Mouse (Mus musculus): ENCODE data around the gene Dirc2. TPM values are rescaled to one million over a fixed set of nuclear protein-coding genes. Genes with fewer than 3 reads are reported as not detected.

The Dirc2 gene
- polyA plus RNA-seq, 1 experiment from 2014 or later: 12.0 TPM

DNA sequence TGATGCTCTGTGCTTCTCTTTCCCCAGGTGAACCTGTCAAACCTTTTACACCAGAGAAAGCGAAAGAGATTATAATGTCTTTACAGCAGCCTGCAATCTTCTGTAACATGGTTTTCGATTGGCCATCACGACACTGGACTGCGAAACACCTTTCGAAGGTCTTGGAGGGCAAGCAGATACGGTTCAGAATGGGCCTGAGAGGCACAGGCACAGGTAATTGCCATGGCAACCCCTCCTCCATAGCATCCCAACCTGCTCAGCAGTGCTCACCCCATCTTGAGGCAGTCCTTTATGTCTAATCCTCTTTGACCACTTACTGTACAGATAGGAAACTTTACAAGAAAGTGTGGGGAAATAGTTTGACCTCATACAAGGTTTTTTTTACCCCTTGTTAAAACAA, 18.0 kb upstream of the Dirc2 start:
- no peaks in the 10 kb centered on the region for H3K27me3 ChIP-seq (replicated peaks)
- no peak overlapping the region for H3K4me2 ChIP-seq (replicated peaks)
- no peaks in the 10 kb centered on the region for H3K9me3 ChIP-seq
- H3K27ac ChIP-seq: no peak overlapping the region
- H3K4me3 ChIP-seq (replicated peaks): no peak overlapping the region
- H3K4me1 ChIP-seq (replicated peaks): no peaks in the 10 kb centered on the region; the same call in 1 of the 2 replicates
- no peaks in the 10 kb centered on the region for H3K36me3 ChIP-seq
- ATAC-seq: peak; percentile 46; the same call in 1 of the 2 replicates
- no peak overlapping the region for H3K9ac ChIP-seq
- 80% methylated on average over 6 of the region's 6 CpGs for WGBS

DNA sequence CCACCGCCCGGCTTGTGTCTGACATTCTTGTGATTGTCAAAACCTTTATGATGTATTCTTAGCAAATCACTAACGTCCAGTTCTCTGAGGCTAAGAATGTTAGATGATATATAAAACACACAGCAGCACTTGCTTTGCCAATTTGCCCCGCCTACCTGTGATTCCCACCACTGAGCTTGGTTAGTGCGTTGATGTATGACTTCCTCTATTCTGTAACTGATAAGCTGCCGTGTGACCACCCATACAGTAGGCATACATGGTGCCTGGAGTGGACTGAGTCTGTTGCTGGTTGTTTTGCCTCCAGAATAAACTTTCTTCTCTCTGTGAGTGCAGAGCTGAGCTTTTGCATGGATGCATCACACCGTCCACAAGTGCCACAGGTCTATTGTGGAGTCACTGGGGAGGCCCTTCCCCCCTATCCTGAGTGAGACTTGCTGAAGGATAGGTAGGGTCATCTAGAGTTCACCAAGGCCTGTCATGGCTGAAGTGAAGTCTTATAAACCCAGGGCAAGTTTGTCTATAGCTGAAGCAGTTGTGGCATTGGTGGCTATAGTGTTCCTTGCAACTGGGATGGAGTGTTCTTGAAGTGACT, 15.1 kb upstream of the Dirc2 start:
- Histone ChIP-seq H3K4me2 (replicated peaks) (no peak overlapping the region), H3K36me3 (no peaks in the 10 kb centered on the region), H3K27me3 (replicated peaks) (no peaks in the 10 kb centered on the region), H3K9ac (no peak overlapping the region), H3K9me3 (no peaks in the 10 kb centered on the region), H3K4me3 (replicated peaks) (no peak overlapping the region), H3K4me1 (replicated peaks) (no peaks in the 10 kb centered on the region; the same call in 1 of the 2 replicates), H3K27ac (no peak overlapping the region)
- no peak for ATAC-seq
- WGBS: 53% methylated on average over 7 of the region's 7 CpGs

- Histone ChIP-seq H3K9me3 (no peaks in the 10 kb centered on the region), H3K36me3 (no peaks in the 10 kb centered on the region), H3K27me3 (replicated peaks) (no peaks in the 10 kb centered on the region), H3K27ac (no peak overlapping the region), H3K4me1 (replicated peaks) (no peaks in the 10 kb centered on the region; the same call in 1 of the 2 replicates), H3K4me3 (replicated peaks) (no peak overlapping the region), H3K4me2 (replicated peaks) (no peak overlapping the region), H3K9ac (no peak overlapping the region)
- WGBS: 80% methylated on average over 3 of the region's 3 CpGs
- ATAC-seq: no peak
Observed at GRCm38 (mm10) chr16:35783207-35783573, 14.0 kb upstream of the Dirc2 start.

- ATAC-seq: no peak
- Histone ChIP-seq H3K9ac (no peak overlapping the region), H3K27ac (no peak overlapping the region), H3K4me1 (replicated peaks) (no peaks in the 10 kb centered on the region; the same call in 1 of the 2 replicates), H3K4me3 (replicated peaks) (no peak overlapping the region), H3K4me2 (replicated peaks) (no peak overlapping the region), H3K9me3 (no peaks in the 10 kb centered on the region), H3K36me3 (no peaks in the 10 kb centered on the region), H3K27me3 (replicated peaks) (no peaks in the 10 kb centered on the region)
- 84% methylated on average over 13 of the region's 13 CpGs for WGBS
Observed at GRCm38 (mm10) chr16:35782451-35783206, 13.5 kb upstream of the Dirc2 start.

- H3K9ac ChIP-seq: no peak overlapping the region
- no peaks in the 10 kb centered on the region for H3K27me3 ChIP-seq (replicated peaks)
- no peaks in the 10 kb centered on the region for H3K36me3 ChIP-seq
- no peak for ATAC-seq
- H3K27ac ChIP-seq: no peak overlapping the region
- no peaks in the 10 kb centered on the region; the same call in 1 of the 2 replicates for H3K4me1 ChIP-seq (replicated peaks)
- no peak overlapping the region for H3K4me3 ChIP-seq (replicated peaks)
- H3K4me2 ChIP-seq (replicated peaks): no peak overlapping the region
- WGBS: 79% methylated on average over 5 of the region's 5 CpGs
- H3K9me3 ChIP-seq: no peaks in the 10 kb centered on the region
Observed at GRCm38 (mm10) chr16:35781651-35782050, 12.5 kb upstream of the Dirc2 start.

- H3K27me3 ChIP-seq (replicated peaks): no peaks in the 10 kb centered on the region
- H3K4me3 ChIP-seq (replicated peaks): no peak overlapping the region
- no peak overlapping the region for H3K27ac ChIP-seq
- no peak overlapping the region for H3K4me2 ChIP-seq (replicated peaks)
- no peaks in the 10 kb centered on the region; the same call in 1 of the 2 replicates for H3K4me1 ChIP-seq (replicated peaks)
- ATAC-seq: no peak
- H3K9me3 ChIP-seq: no peaks in the 10 kb centered on the region
- no peak overlapping the region for H3K9ac ChIP-seq
- no peaks in the 10 kb centered on the region for H3K36me3 ChIP-seq
- WGBS: 89% methylated on average over 9 of the region's 9 CpGs
Observed at GRCm38 (mm10) chr16:35781096-35781495, 11.9 kb upstream of the Dirc2 start.

- no peak overlapping the region for H3K27ac ChIP-seq
- no peak overlapping the region for H3K9ac ChIP-seq
- no peak for ATAC-seq
- H3K4me2 ChIP-seq (replicated peaks): no peak overlapping the region
- no peaks in the 10 kb centered on the region for H3K27me3 ChIP-seq (replicated peaks)
- H3K9me3 ChIP-seq: no peaks in the 10 kb centered on the region
- H3K4me1 ChIP-seq (replicated peaks): no peaks in the 10 kb centered on the region; the same call in 1 of the 2 replicates
- no peak overlapping the region for H3K4me3 ChIP-seq (replicated peaks)
- 76% methylated on average over 7 of the region's 7 CpGs for WGBS
- no peaks in the 10 kb centered on the region for H3K36me3 ChIP-seq
Observed at GRCm38 (mm10) chr16:35779681-35780080, 10.5 kb upstream of the Dirc2 start.

GRCm38 (mm10) chr16:35777768-35778167, 8.6 kb upstream of the Dirc2 start:
- ATAC-seq: no peak

DNA sequence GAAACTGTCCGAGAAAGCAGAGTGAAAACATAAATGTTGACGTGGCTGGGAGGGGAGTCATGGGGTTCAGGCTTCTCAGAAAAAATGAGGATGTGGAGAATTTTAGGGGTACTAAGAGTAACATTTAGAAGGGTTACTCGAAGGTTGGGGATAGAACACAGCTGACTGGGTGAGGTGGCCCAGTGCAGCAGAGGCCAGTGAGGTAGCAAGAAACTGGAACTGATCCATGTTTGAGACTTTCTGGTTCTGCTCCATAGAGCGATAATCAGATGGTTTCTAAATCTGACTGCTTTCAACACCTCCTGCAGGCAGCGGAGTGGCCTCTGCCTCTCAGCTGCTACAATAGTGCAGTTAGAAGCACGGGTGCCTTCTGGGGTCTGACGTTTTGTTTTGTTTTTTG, 7.6 kb upstream of the Dirc2 start:
- Histone ChIP-seq H3K36me3 (no peaks in the 10 kb centered on the region), H3K9ac (no peak overlapping the region), H3K9me3 (no peaks in the 10 kb centered on the region), H3K4me1 (replicated peaks) (0 out of 2 replicates have a peak, but pooled peaks cover under 1% of the 10 kb centered on the region), H3K4me3 (replicated peaks) (no peak overlapping the region), H3K27me3 (replicated peaks) (no peaks in the 10 kb centered on the region), H3K27ac (no peak overlapping the region), H3K4me2 (replicated peaks) (no peak overlapping the region)
- 90% methylated on average over 7 of the region's 7 CpGs for WGBS
- ATAC-seq: no peak

More at GRCm38 (mm10) chr16:35777768-35778167, 8.6 kb upstream of the Dirc2 start:
- Histone ChIP-seq H3K4me2 (replicated peaks) (no peak overlapping the region), H3K36me3 (no peaks in the 10 kb centered on the region), H3K27me3 (replicated peaks) (no peaks in the 10 kb centered on the region), H3K9ac (no peak overlapping the region), H3K4me1 (replicated peaks) (no peaks in the 10 kb centered on the region), H3K9me3 (no peaks in the 10 kb centered on the region), H3K27ac (no peak overlapping the region), H3K4me3 (replicated peaks) (no peak overlapping the region)
- 96% methylated on average over 4 of the region's 4 CpGs for WGBS

GRCm38 (mm10) chr16:35775835-35776234, 6.7 kb upstream of the Dirc2 start:
- WGBS: 91% methylated on average over 1 of the region's 1 CpGs
- Histone ChIP-seq H3K27ac (no peak overlapping the region), H3K4me2 (replicated peaks) (no peak overlapping the region), H3K27me3 (replicated peaks) (no peaks in the 10 kb centered on the region), H3K4me1 (replicated peaks) (peaks cover 7% of the 10 kb centered on the region; the same call in 1 of the 2 replicates), H3K36me3 (no peaks in the 10 kb centered on the region), H3K4me3 (replicated peaks) (no peak overlapping the region), H3K9ac (no peak overlapping the region), H3K9me3 (no peaks in the 10 kb centered on the region)
- no peak for ATAC-seq

GRCm38 (mm10) chr16:35772598-35772997, 3.4 kb upstream of the Dirc2 start:
- no peak for ATAC-seq
- 84% methylated on average over 5 of the region's 5 CpGs for WGBS
- H3K4me1 ChIP-seq (replicated peaks): peaks cover 19% of the 10 kb centered on the region; the same call in 1 of the 2 replicates

GRCm38 (mm10) chr16:35771606-35772005, 2.5 kb upstream of the Dirc2 start:
- 84% methylated on average over 5 of the region's 5 CpGs for WGBS
- no peaks in the 10 kb centered on the region for H3K27me3 ChIP-seq (replicated peaks)
- no peak overlapping the region for H3K4me2 ChIP-seq (replicated peaks)
- no peak overlapping the region for H3K4me3 ChIP-seq (replicated peaks)
- ATAC-seq: no peak
- no peaks in the 10 kb centered on the region for H3K9me3 ChIP-seq
- no peak overlapping the region for H3K9ac ChIP-seq
- H3K36me3 ChIP-seq: no peaks in the 10 kb centered on the region
- H3K4me1 ChIP-seq (replicated peaks): peaks cover 23% of the 10 kb centered on the region; the same call in 1 of the 2 replicates
- H3K27ac ChIP-seq: no peak overlapping the region

More at GRCm38 (mm10) chr16:35772598-35772997, 3.4 kb upstream of the Dirc2 start:
- no peak overlapping the region for H3K27ac ChIP-seq
- H3K9me3 ChIP-seq: no peaks in the 10 kb centered on the region
- H3K4me3 ChIP-seq (replicated peaks): no peak overlapping the region
- no peaks in the 10 kb centered on the region for H3K36me3 ChIP-seq
- H3K4me2 ChIP-seq (replicated peaks): no peak overlapping the region
- H3K27me3 ChIP-seq (replicated peaks): no peaks in the 10 kb centered on the region
- H3K9ac ChIP-seq: no peak overlapping the region
